Mouse (Mus musculus) MEL (cell line): ENCODE data around the gene Olfr1347. TPM values are rescaled to one million over a fixed set of nuclear protein-coding genes. Genes with fewer than 3 reads are reported as not detected.

ENCODE experiments used
- DNase-seq: peaks from one replicate; pipeline ENCODE4 v3.0.0; 2011; ENCODE audit warnings: low read depth, low spot score
- H3K27ac ChIP-seq: 2 replicates; pipeline ENCODE4 v1.5.1; 2012; ENCODE audit warnings: low read depth, mild to moderate bottlenecking, control low read depth, low read length, moderate library complexity; ENCODE audit not compliant: control insufficient read depth
- H3K27me3 ChIP-seq, 2 experiments: fragments of 150-350 bp in 1 of 2; sonication (generic) in 1 of 2; 2 replicates each; pipeline ENCODE4 v1.6.1; 2012; ENCODE audit warnings: low read length in 2 of 2, mild to moderate bottlenecking in 2 of 2, improper control_type of control experiment in 1 of 2, moderate library complexity in 1 of 2; ENCODE audit not compliant: insufficient read depth in 2 of 2, control insufficient read depth in 1 of 2
- H3K36me3 ChIP-seq, 2 experiments: 2 replicates each; pipeline ENCODE4 v1.6.1; 2012 to 2014; ENCODE audit warnings: low read length in 2 of 2, improper control_type of control experiment in 1 of 2, inconsistent platforms in 1 of 2, mild to moderate bottlenecking in 1 of 2; ENCODE audit not compliant: insufficient read depth in 2 of 2, control insufficient read depth in 1 of 2
- H3K4me1 ChIP-seq, 2 experiments: fragments of 150-350 bp in 1 of 2; sonication (generic) in 1 of 2; 2 replicates each; pipeline ENCODE4 v1.6.1; 2012; ENCODE audit warnings: low read length in 2 of 2, improper control_type of control experiment in 1 of 2, mild to moderate bottlenecking in 1 of 2; ENCODE audit not compliant: insufficient read depth in 2 of 2, control insufficient read depth in 1 of 2
- H3K4me3 ChIP-seq, 2 experiments: fragments of 150-350 bp in 1 of 2; sonication (generic) in 1 of 2; 2 replicates each; pipeline ENCODE4 v1.5.1; 2012; ENCODE audit warnings: low read depth in 2 of 2, low read length in 2 of 2, mild to moderate bottlenecking in 2 of 2, moderate library complexity in 2 of 2, control low read depth in 1 of 2, improper control_type of control experiment in 1 of 2; ENCODE audit not compliant: control insufficient read depth in 1 of 2, insufficient read depth in 1 of 2
- H3K79me2 ChIP-seq: 2 replicates; pipeline ENCODE4 v1.6.1; 2012; ENCODE audit warnings: mild to moderate bottlenecking, low read length, moderate library complexity; ENCODE audit not compliant: control insufficient read depth, poor library complexity, insufficient read depth
- H3K9ac ChIP-seq: 2 replicates; pipeline ENCODE4 v1.6.1; 2012; ENCODE audit warnings: low read depth, mild to moderate bottlenecking, control low read depth, low read length, moderate library complexity; ENCODE audit not compliant: control insufficient read depth, poor library complexity, severe bottlenecking
- H3K9me3 ChIP-seq: fragments of 150-350 bp; sonication (generic); replicated peaks from 2 replicates; pipeline ENCODE4 v1.6.1; 2012; ENCODE audit warnings: mild to moderate bottlenecking, low read length, improper control_type of control experiment, moderate library complexity; ENCODE audit not compliant: insufficient read depth
- CHD1 ChIP-seq: IDR thresholded peaks from 2 replicates; pipeline ENCODE4 v1.6.1; 2012; ENCODE audit warnings: low read depth, mild to moderate bottlenecking, inconsistent platforms, low read length, improper control_type of control experiment
- CTCF ChIP-seq, 3 experiments: IDR thresholded peaks in 2 of 3; conservative IDR thresholded peaks in 1 of 3; 2 replicates each; pipeline ENCODE4 v1.5.1; 2011 to 2012; ENCODE audit warnings: low read length in 3 of 3, low read depth in 2 of 3, mild to moderate bottlenecking in 2 of 3, improper control_type of control experiment in 1 of 3, inconsistent platforms in 1 of 3, mixed read lengths in 1 of 3, moderate library complexity in 1 of 3; ENCODE audit not compliant: control insufficient read depth in 1 of 3, insufficient read depth in 1 of 3, poor library complexity in 1 of 3, severe bottlenecking in 1 of 3
- E2F4 ChIP-seq: IDR thresholded peaks from 2 replicates; pipeline ENCODE4 v1.6.1; 2011; ENCODE audit warnings: low read depth, low read length, improper control_type of control experiment, borderline replicate concordance
- MAFK ChIP-seq: IDR thresholded peaks from 2 replicates; pipeline ENCODE4 v1.6.1; 2011; ENCODE audit warnings: low read depth, mild to moderate bottlenecking, low read length, improper control_type of control experiment, borderline replicate concordance
- MEF2A ChIP-seq: IDR thresholded peaks from 2 replicates; pipeline ENCODE4 v1.6.1; 2014; ENCODE audit warnings: low read depth, mild to moderate bottlenecking, inconsistent platforms, low read length, improper control_type of control experiment; ENCODE audit not compliant: poor library complexity, insufficient replicate concordance, severe bottlenecking; ENCODE audit errors: extremely low read depth
- MYB ChIP-seq: IDR thresholded peaks from 2 replicates; pipeline ENCODE4 v1.6.1; 2011; ENCODE audit warnings: mild to moderate bottlenecking, low read depth, low read length, improper control_type of control experiment
- MYC ChIP-seq: IDR thresholded peaks from 2 replicates; pipeline ENCODE4 v1.6.1; 2011; ENCODE audit warnings: low read depth, mild to moderate bottlenecking, low read length, improper control_type of control experiment, moderate library complexity
- NELFE ChIP-seq: IDR thresholded peaks from 2 replicates; pipeline ENCODE4 v1.6.1; 2011; ENCODE audit warnings: low read depth, low read length, improper control_type of control experiment
- RCOR1 ChIP-seq: IDR thresholded peaks from 2 replicates; pipeline ENCODE4 v1.6.1; 2012; ENCODE audit warnings: low read depth, mild to moderate bottlenecking, inconsistent platforms, low read length, improper control_type of control experiment
- UBTF ChIP-seq: IDR thresholded peaks from 2 replicates; pipeline ENCODE4 v1.6.1; 2012; ENCODE audit warnings: low read depth, mild to moderate bottlenecking, inconsistent platforms, low read length, improper control_type of control experiment, moderate library complexity, borderline replicate concordance; ENCODE audit not compliant: insufficient read depth
- USF2 ChIP-seq, 2 experiments: IDR thresholded peaks; 2 replicates each; pipeline ENCODE4 v1.6.1; 2011 to 2012; ENCODE audit warnings: improper control_type of control experiment in 2 of 2, low read length in 2 of 2, borderline replicate concordance in 1 of 2, inconsistent platforms in 1 of 2, low read depth in 1 of 2, mild to moderate bottlenecking in 1 of 2; ENCODE audit not compliant: insufficient read depth in 1 of 2
- ZKSCAN1 ChIP-seq: IDR thresholded peaks from 2 replicates; pipeline ENCODE4 v1.6.1; 2012; ENCODE audit warnings: low read depth, mild to moderate bottlenecking, inconsistent platforms, low read length, improper control_type of control experiment, moderate library complexity
- ZNF384 ChIP-seq: IDR thresholded peaks from 2 replicates; pipeline ENCODE4 v1.6.1; 2012; ENCODE audit warnings: low read depth, mild to moderate bottlenecking, inconsistent platforms, low read length, improper control_type of control experiment
- polyA plus RNA-seq, 2 experiments: library from polyadenylated mRNA; stranded (reverse) in 1 of 2; unstranded in 1 of 2; fragments of >175 nt in 1 of 2; fragments of >200 nt in 1 of 2; gene quantifications; 2 replicates each; pipeline versions ENCODE4 v1.2.1 to v1.2.4; 2012; ENCODE audit warnings: low replicate concordance in 2 of 2, low read depth in 1 of 2; ENCODE audit not compliant: insufficient read length in 2 of 2, insufficient read depth in 1 of 2, missing spikeins in 1 of 2
- total RNA-seq: library from RNA; depleted of rRNA; stranded (reverse); fragments of 300-350 nt; gene quantifications from 2 replicates; pipeline ENCODE4 v1.2.3, GENCODE M21; 2012; rRNA removed

Gene Olfr1347
- total and polyA plus RNA-seq, 3 experiments: not detected

GRCm38 (mm10) chr7:6441173-6441572, 58.4 kb downstream of the Olfr1347 start:
- H3K36me3 ChIP-seq: no peaks in the 10 kb centered on the region
- no peaks in the 10 kb centered on the region for H3K79me2 ChIP-seq
- no peak for TF ChIP-seq CHD1
- no peak for TF ChIP-seq CTCF (IDR thresholded peaks at IDR 0.05 in 2 of 3, conservative IDR thresholded peaks at IDR 0.05 in 1 of 3; ENCODE audit: control insufficient read depth in 1 of 3, insufficient read depth in 1 of 3, low read depth in 2 of 3, low read length in 3 of 3, poor library complexity in 1 of 3, severe bottlenecking in 1 of 3)
- TF ChIP-seq, all 39 proteins: peak for 0
- no peaks in the 10 kb centered on the region for H3K27me3 ChIP-seq
- no peaks in the 10 kb centered on the region for H3K4me1 ChIP-seq
- H3K27ac ChIP-seq: no peak overlapping the region
- no peaks in the 10 kb centered on the region for H3K9me3 ChIP-seq
- no peak for DNase-seq
- H3K9ac ChIP-seq: no peak overlapping the region
- no peak overlapping the region for H3K4me3 ChIP-seq

- TF ChIP-seq NELFE: no peak
- TF ChIP-seq MYB: no peak
- TF ChIP-seq MEF2A: no peak
- TF ChIP-seq E2F4: no peak
- TF ChIP-seq MYC: no peak
- no peak for TF ChIP-seq UBTF
- no peak for TF ChIP-seq RCOR1
- no peak for TF ChIP-seq ZKSCAN1
- no peak for TF ChIP-seq USF2 (IDR thresholded peaks at IDR 0.05; ENCODE audit: borderline replicate concordance in 1 of 2, insufficient read depth in 1 of 2, low read depth in 1 of 2, low read length in 2 of 2)
- no peak for TF ChIP-seq ZNF384
- TF ChIP-seq MAFK: no peak
- no peak within 1 kb of the TSS for H3K9ac ChIP-seq
- H3K9me3 ChIP-seq: no peaks in the 10 kb centered on the region
- H3K27me3 ChIP-seq: no peaks in the 10 kb centered on the region
- H3K27ac ChIP-seq: no peak within 1 kb of the TSS
- H3K79me2 ChIP-seq: no peaks in the 10 kb centered on the region
- no peaks in the 10 kb centered on the region for H3K4me1 ChIP-seq
- no peaks in the 10 kb centered on the region for H3K36me3 ChIP-seq
- H3K4me3 ChIP-seq: no peak within 1 kb of the TSS
- no peak for DNase-seq
Observed at GRCm38 (mm10) chr7:6438388-6438787, 61.2 kb downstream of the Olfr1347 start, which contains the start of gene Olfr1344. Gene Olfr1344, plus strand, starts transcription at chr7:6438688.

Other genes starting within 250 kb of the Olfr1347 start
- not detected in 2 replicates for gene Epp13, start 247.0 kb downstream of the Olfr1347 start, total RNA-seq
- gene Epp13, start 247.0 kb downstream of the Olfr1347 start, polyA plus RNA-seq: under 1 TPM in 1 of 2 experiments, not detected in 1; 0.14 TPM
- gene Zfp667, start 213.2 kb downstream of the Olfr1347 start, total RNA-seq: 3.4 and 3.9 TPM in 2 replicates
- gene Zfp667, start 213.2 kb downstream of the Olfr1347 start, polyA plus RNA-seq: 1 to 10 TPM in 1 of 2 experiments, not detected in 1; 5.3 TPM
- gene Zfp583, start 168.5 kb downstream of the Olfr1347 start, total RNA-seq: not detected in 2 replicates
- not detected for gene Zfp583, start 168.5 kb downstream of the Olfr1347 start, polyA plus RNA-seq
- not detected in 2 replicates for gene Gm3854, start 156.0 kb downstream of the Olfr1347 start, total RNA-seq
- not detected for gene Gm3854, start 156.0 kb downstream of the Olfr1347 start, polyA plus RNA-seq
- 0.42 and 0.50 TPM in 2 replicates for gene Zfp78, start 136.5 kb downstream of the Olfr1347 start, total RNA-seq
- gene Zfp78, start 136.5 kb downstream of the Olfr1347 start, polyA plus RNA-seq: under 1 TPM in 1 of 2 experiments, not detected in 1; 0.67 TPM
- gene Zfp28, start 116.5 kb downstream of the Olfr1347 start, total RNA-seq: 1.6 and 2.8 TPM in 2 replicates
- gene Zfp28, start 116.5 kb downstream of the Olfr1347 start, polyA plus RNA-seq: 1 to 10 TPM in 1 of 2 experiments, not detected in 1; 3.3 TPM
- gene Smim17, start 101.0 kb downstream of the Olfr1347 start, total RNA-seq: not detected in 2 replicates
- not detected for gene Smim17, start 101.0 kb downstream of the Olfr1347 start, polyA plus RNA-seq
- gene Gm20715, start 89.5 kb downstream of the Olfr1347 start, total RNA-seq: not detected in 2 replicates
- not detected for gene Gm20715, start 89.5 kb downstream of the Olfr1347 start, polyA plus RNA-seq
- gene Olfr1344, start 61.1 kb downstream of the Olfr1347 start, total RNA-seq: not detected in 2 replicates
- gene Olfr1344, start 61.1 kb downstream of the Olfr1347 start, polyA plus RNA-seq: not detected
- gene Olfr1336, start 43.6 kb downstream of the Olfr1347 start, total RNA-seq: not detected in 2 replicates
- under 1 TPM in 1 of 2 experiments, not detected in 1; 0.01 TPM for gene Olfr1336, start 43.6 kb downstream of the Olfr1347 start, polyA plus RNA-seq
- not detected in 2 replicates for gene Olfr1346, start 32.7 kb downstream of the Olfr1347 start, total RNA-seq
- gene Olfr1346, start 32.7 kb downstream of the Olfr1347 start, polyA plus RNA-seq: not detected
- gene Olfr5, start 12.8 kb downstream of the Olfr1347 start, total RNA-seq: not detected in 2 replicates
- gene Olfr5, start 12.8 kb downstream of the Olfr1347 start, polyA plus RNA-seq: not detected
- gene Olfr1348, start 9.0 kb upstream of the Olfr1347 start, total RNA-seq: not detected in 2 replicates
- gene Olfr1348, start 9.0 kb upstream of the Olfr1347 start, polyA plus RNA-seq: not detected
- gene Olfr1349, start 23.2 kb upstream of the Olfr1347 start, total RNA-seq: not detected in 2 replicates
- gene Olfr1349, start 23.2 kb upstream of the Olfr1347 start, polyA plus RNA-seq: not detected
- gene Olfr1350, start 65.1 kb upstream of the Olfr1347 start, total RNA-seq: not detected in 2 replicates
- not detected for gene Olfr1350, start 65.1 kb upstream of the Olfr1347 start, polyA plus RNA-seq
- gene Zim1, start 196.7 kb upstream of the Olfr1347 start, total RNA-seq: not detected in 2 replicates
- gene Zim1, start 196.7 kb upstream of the Olfr1347 start, polyA plus RNA-seq: not detected
- gene Peg3, start 230.7 kb upstream of the Olfr1347 start, total RNA-seq: not detected in 2 replicates
- gene Peg3, start 230.7 kb upstream of the Olfr1347 start, polyA plus RNA-seq: not detected
- not detected in 2 replicates for gene Usp29, start 230.8 kb upstream of the Olfr1347 start, total RNA-seq
- gene Usp29, start 230.8 kb upstream of the Olfr1347 start, polyA plus RNA-seq: not detected